Mouse (Mus musculus) right cerebral cortex, postnatal 36 days (tissue): ENCODE results near the gene Epb41l4b.
A peak's percentile ranks its signal among the peaks of the same experiment; 100 is the strongest.

ENCODE experiments used
- DNase-seq, 2 experiments: peaks; one replicate each; pipeline ENCODE4 v3.0.0; 2022; ENCODE audit warnings: low spot score in 2 of 2, mixed read lengths in 1 of 2

The Epb41l4b gene

DNA sequence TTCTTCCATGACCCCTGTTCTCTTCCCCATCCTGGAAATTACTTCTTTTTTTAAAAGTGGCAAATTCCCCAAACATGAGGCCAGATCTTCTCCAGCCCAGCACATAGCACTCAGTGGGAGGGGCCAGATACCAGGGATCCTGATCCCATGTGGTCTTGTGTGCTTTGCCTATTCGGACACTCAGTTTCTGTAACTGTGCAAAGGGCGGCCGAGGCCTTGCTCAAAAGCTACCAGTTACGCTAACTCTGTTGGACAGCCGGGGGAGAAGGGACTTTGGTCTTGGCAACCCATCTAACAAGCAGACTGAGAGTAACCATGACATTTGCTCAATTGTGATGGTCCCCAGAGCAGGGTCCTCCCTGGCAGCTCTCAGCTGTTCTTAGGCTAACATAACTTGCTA, 128.2 kb downstream of the Epb41l4b start:
- no peak for DNase-seq

DNA sequence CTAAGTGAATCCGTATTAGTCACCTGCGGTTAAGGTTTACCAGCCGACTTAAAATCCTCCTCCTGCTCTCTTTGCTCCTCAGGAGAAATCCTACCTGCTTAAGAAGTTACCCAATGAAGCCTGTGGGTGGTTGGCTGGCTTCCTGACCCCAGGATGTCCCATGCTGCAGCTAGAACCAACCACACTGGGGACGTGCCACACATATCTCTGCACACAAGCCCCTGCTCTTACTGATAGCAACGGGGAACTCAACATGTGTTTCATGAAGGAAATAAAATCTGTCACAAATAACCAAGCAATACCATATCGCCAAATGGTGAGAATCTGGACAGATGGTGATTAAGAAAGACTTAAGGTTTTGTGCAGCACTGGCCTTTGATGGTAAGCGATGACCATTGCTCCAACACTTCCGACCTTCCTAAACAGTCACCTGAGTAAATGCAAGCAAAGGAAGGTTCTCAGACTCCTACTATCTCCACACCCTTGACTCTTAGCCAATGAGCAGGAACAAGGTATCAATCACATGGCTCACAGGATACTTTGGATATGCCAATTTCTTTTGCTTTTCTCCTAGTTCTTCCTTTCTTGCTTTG, 131.7 kb downstream of the Epb41l4b start:
- DNase-seq, result no peak

DNA sequence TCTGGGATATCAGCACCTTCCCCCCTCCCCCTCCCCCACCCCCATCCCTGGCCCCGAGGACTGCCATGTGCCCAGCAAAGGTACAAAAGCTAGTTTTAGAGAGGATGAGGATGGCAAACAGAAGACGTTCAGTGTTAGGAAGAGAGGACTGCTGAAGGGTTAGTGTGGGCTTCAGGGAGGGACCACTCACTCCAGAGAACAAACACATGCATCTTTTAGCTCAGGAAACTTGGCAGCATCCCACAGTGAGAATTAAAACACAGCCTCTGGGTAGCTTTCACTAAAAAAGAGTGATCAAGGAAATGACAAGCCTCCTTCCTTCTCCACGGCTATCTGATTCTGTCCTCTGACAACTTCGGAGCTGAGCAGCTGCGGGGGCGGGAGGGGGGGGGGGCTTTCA, 132.3 kb downstream of the Epb41l4b start:
- no peak for DNase-seq

DNA sequence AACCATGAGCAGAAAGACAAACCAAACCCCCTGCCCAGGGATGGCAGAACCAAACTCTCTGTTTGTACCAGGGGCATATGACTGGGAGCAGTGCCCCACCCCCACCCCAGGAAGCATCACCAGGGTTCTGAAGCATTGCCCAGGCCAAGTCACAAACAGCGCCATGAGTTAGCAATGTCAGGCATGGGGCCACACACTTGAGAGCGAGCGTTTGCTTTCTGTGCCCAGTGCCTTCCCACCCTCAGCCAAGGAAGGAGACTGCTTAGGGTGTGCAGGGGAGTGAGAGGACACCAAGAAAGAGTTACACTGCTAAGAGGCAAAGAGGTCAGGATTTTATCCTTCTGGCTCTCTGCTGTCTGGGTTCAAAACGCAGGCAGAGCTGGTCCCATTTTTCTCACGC, 132.8 kb downstream of the Epb41l4b start:
- DNase-seq, result no peak

DNA sequence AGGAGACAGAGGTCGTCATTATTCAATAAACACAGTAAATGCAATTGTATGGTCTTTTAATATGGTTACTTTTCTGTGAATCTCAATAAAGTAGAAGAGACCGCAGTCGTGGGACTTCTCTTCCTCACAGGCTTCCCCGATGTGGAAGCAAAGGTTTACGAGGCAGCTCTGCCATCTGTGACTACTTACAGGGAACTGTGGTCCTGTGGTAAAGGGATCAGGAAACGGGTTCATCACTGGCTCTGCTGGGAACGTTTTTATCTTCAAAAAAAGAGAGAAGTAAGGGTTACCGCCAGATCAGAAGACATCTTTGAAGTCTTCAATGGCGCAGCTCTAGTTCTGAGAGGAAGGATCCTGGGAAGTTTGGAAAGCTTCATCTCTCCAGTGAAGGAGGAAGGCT, 135.5 kb downstream of the Epb41l4b start:
- no peak for DNase-seq

DNA sequence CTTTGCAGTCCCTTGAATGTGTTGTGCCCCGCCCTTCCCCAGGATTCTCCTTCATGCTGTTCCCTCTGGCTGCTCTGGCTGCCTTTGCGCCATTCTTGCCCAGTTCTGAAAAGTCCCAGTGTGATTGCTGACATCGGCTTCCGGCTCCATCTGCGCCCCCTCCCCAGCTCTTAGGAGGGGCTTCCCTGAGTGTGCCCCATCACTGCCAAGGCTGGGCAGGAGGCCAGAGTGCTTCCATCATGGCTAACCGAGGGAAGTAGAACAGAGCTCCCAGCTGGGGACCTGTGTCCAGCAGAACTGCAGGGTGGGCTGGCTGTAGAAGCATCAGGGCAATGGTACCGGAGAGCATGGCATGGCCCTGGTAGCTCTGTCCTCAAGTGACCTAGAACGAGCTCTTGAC, 138.2 kb downstream of the Epb41l4b start:
- DNase-seq, result no peak

DNA sequence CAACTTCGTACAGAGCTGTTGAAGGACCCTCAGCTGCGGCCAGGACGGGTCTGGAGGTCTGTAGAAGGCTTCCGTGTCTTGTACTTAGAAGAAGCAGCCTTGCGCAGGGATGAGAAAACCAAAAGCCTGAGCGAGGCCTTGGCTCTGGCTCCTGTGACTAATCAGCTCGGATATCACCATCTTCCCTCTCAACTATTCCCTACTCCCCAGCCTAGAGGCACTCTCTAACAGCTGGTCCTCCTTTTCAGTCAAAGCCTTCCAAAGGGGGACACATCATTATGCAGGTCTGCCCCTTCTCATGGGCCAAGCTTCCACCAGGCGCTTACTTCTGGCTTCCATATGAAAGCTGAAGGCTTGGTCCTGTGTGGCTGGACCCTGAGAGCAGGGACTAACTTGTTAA, 139.4 kb downstream of the Epb41l4b start:
- no peak for DNase-seq

DNA sequence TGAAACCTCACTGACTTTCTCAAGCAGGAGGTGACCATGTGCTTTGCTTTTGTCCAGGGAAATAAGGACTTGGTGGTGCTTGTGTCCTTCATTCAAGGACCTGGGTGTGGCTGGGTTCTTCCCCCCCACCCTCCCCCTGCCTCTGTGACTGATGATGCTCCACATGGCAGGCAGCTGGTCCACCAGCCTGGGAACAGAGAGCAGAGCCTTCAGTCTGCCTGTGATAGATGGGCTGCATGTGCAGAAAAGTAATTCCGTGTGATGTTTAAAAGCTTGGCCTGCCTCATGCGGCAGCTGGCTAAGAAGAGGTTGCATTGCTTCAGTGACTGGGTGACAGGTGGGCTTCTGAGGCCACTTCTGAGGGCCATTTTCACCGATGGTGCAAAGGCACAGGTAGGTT, 140.5 kb downstream of the Epb41l4b start:
- no peak for DNase-seq

DNA sequence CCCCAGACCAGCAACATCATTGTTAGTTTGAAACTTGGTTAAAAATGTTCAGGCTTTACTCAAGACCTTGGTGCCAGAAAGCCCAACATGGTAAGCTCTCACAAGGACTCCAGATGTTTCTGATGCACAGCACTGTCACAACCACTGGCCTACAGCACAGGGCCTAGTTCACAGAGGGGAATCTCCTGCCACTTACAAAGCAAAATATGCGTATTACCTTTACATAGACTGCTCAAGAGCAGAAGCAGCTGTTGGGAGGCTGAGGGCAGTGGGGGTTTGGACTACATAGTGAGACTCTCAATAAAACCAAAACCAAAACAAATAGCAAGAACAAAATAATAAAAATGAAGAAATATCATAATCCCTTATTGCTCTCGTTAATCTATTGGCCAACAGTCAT, 141.8 kb downstream of the Epb41l4b start:
- DNase-seq, result no peak

DNA sequence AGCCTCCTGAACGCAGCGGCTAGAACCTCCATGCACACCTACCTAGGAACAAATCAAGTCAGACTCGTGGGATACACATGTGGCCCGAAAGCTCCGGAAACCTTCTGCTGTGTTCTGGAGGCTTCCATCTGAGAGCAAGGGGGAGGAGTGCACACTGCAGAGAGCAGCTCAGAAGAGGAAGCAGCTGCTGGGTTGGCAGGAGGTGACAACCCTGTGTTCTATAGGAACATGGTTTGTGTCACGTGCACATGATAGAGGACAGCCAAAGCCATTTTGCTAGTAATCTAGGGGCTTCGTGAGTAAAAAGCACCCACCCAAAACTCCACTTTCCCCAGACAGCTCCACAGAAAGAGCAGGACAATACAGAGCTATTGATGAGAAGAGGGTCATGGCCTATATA, 149.9 kb downstream of the Epb41l4b start:
- no peak for DNase-seq

DNA sequence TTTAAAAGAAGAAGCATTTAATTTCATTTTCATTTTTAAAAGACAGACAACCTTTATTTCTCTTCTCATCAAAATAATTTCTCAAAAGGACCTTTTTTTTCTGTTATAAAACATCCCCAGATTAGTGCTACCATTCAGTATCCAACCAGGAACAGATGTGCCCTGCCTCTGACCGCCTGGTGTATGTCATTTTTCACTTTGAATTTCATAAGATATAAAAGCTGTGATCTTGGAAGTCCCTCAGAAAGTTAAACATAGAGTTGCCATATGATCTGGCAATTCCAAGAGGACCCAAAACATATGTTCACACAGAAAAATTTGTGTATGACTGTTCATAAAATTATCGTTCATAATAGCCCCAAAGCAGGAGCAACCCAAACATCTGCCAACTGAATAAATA, 151.3 kb downstream of the Epb41l4b start:
- no peak for DNase-seq

DNA sequence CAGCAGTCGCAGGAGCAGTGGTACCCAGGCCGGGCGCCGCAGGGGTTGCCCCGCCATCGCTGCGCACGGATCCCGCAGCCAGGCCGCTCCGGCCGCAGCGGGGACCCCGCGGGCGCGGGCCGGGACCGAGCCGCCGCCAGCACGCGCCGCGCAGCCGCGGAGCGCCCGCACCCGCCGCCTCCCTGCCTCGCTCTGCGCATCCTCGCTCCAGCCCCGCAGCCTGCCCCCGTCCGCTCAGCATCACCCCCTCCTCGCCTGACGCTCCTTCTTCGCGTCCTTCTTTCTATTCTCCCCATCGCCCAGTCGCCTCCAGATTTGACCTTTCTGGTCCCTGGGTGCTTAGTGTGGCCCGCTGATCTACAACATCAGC, 153.0 kb downstream of the Epb41l4b start, which contains the start of gene Frrs1l:
Frrs1l (minus strand) TSS at position 177 of the 370 bp plus-strand sequence.
- peak; percentile 48 to 51 for DNase-seq

DNA sequence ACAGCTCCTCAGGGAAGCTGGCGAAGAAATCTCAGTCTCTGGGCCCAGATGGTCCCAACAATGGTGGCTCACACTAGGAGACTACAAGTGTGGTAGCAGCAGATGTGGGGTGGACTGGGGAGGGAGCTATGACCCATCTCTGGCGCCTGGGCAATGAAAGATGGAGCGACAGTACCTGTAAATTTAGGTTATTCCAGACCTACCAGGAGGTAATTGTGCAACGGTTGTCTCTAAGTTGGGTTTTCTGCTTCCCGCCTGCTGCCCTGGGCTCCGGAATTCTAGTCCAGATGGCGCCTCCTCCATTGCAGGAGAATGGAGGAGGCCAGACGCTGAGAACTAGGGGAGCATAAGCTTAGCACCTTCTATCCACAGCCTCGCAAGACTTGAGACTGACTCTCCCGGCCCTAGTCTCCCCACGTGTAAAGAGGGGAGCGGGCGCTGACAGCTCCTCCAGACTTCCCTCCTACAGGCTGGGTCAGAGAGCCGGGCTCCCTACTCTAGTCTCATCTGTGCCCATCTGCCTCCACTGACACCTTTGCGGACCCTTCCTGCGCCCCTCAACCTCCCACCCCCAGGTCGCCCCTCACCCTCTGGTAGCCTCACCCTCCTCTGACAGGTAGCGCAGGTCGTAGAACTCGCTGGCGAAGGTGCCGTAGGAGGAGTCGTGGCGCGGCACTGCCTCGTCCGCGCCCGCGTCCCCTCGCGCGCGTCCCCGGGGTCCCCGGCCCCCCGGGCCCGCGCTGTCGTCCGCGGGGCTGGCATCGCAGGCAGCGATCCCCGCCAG, 153.6 kb downstream of the Epb41l4b start:
- DNase-seq, result peak; percentile 18 to 57

DNA sequence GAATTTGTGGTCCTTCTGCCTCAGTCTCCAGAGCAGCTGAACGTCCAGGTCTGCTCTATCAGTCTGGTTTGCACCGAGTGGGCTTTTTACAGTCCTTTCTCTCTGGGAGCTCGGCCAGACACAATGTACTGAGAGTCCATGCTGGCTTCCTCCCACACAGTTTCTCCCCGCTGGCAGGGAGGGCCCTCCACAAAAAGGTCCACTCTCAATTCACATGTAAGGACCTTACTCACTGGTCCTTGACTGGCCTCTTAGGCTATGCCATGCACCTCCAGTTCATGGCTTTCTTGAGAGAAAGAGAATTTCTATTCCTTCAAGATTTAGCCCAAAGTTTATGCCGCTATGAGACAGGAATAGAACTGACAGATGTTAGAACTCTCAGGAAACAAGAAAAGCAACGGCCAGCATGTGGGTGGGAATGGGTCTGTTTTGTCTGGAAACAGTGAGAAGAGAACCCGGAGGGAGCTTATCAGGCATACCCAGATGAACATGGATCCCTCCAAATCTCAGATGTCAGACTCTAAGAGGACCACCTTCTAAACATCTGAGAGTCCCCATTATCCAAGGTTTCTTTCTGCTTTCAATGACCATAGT, 177.6 kb downstream of the Epb41l4b start:
- DNase-seq, result peak; percentile 43 to 66

DNA sequence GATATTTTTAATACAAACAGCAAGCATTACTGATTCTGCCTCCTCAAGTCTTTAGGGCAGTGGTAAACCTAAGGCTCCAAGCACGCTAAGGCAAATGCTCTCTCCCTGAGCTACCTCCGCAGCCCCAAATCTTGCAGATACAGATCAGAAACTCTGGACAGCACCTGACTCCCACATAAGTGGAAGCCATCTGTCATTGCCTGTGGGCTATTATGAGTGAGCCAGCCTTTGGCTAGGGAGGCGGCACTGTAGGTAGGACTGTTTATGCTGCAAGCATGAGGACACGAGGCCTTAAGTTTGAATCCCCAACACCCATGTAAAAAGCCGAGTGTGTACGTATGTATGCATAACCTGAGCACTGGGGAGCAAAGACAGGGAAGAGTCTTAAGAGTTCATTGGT, 179.6 kb downstream of the Epb41l4b start:
- DNase-seq, result peak; percentile 44 to 75

DNA sequence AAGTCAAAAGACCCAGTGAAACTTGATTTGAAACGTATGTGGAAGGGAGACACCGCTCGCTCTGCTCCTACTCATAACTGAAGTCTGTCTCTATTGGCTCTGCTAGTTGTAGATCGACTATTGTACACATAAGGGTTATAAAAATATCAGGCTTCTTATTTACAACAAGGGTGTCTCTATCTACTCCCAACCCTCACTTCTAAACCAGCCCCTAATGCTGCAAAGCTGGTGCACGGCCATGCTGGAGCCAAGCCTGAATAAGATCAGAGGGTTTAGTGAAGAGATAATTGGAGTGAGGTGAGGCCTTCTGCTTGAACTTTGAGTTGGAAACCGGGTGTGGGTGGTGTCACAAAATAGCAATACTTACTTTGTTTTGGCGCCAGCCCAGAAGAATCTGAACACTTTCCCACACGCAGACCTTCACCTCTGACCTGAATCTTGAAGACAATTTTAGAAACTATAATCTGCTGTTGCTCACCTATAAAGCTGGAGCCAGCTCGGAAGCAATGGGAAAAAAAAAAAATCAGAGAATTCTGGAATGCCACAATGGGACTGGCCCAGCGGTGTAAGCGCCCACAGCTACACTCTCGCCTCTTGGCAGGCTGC, 181.8 kb downstream of the Epb41l4b start:
- no peak for DNase-seq

DNA sequence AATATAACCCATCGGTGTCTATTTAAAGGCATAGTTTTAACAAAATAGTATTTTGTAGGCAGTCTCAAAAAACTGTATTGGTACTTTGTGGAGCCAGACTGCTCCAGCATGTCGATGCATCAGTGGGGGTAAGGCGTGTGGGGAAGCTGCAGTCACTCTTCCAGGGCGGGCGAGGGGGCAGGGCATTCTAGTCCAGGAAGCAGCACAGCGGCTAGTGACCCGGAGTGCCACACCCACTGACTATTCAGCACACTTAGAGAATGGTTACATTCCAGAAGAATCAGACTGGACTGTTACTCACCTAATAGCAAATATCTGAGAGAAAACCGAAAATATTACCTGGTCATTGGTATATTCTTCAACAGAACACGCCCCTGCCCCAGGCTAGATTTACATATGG, 185.7 kb downstream of the Epb41l4b start:
- no peak for DNase-seq

DNA sequence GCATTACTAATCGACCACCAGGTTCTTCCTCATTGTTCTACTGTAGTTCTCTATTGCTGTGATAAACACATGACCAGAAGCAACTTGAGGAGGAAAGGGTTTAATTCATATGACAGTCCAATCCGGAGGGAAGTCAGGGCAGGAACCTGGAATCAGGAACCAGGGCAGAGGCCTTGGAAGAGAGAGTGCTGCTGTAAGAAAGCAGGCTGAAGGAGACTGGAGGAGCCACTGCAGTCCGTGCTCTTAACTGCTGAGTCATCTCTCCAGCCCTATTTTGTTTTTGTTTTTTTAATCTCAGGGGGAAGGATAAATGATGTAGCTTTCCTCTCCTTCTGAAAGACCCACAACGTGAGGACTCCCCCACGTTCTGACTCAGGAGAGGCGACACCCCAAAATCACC, 190.0 kb downstream of the Epb41l4b start:
- no peak for DNase-seq

DNA sequence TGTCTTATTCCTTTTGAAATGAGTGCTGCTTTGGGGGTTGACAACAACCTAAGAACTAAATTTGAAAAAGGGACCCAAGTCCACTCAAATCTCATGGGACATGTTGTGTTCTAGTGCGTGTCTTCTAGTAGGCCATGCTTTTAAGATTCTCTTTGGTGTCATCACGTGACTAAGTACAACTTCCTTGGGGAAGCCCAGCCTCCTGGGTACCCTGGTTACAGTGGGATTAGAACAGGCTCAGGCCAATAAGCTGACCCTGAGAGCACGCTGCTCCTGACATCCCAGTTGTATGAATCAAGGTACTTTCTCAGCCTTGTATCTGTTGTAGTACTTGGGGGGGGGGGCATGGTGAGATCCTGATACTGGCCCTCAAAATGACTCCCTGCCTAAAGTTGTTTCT, 191.5 kb downstream of the Epb41l4b start:
- no peak for DNase-seq

DNA sequence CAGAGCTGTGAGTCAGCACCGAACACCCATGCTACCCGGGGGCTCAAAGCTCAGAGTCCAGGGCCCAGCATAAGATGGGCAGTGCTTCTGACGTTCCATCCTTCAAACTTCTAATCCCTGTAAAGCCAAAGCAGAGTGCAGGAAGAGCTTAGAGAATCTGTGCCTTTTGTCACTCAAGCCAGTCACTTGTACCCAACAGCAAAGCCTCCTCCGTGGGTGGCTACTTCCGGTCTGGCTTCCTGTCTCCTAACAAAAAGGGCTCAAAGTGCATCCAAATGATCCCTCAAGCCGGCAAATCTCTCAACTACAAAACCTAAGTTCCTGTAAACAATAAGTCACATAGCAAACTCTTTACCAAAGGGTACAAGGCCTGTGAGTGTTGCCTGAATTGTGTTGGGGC, 193.7 kb downstream of the Epb41l4b start:
- no peak for DNase-seq

DNA sequence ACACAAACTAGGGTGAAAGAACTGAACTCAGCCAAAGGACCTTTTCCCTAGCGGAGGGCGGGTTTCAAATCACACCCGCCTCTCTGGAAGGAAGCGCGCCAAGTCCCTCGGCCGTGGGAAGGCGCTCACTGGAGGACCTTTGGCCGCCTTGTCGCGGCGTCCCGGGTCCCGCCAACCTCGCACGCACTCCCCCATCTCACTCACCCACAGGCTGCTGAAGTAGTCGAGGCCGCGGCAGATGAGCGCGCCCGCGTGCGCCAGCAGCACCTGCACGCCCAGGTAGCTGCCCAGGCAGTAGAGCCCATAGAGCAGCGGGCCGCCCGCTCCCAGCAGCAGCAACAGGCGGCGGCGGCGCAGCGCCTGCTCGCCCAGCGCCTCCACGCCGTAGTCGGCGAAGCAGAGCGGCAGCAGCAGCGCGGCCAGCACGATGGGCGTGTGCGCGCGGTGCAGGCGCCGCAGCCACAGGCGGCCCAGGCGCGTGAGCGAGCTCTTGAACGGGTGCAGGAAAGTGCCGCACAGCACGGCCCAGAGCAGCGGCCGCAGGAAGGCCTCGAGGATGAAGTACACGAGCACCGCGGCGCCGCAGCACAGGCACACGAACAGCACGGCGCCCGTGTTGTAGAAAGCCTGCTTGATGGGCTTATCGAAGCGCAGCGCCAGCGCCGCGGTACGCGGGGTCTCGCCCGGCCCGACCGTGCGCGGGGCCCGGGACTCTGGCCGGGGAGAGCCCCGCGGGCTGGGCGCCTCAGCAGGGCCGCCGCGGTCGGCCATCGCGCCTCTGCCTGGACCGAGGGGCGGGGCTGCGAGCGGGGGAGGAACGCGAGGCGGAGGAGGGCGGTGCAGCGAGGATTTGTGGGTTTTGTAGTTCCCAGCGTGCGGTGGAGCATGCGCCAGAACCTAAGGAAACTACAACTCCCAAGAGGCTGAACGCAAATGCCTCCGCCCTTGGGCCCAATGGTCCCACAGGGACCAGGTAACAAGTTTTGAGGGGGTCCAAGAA, 196.3 kb downstream of the Epb41l4b start, which contains the start of gene Tmem245:
Tmem245 (minus strand) TSS at position 797 of the 1,000 bp plus-strand sequence.
- DNase-seq, result peak; percentile 90 to 92
